Mouse (Mus musculus) cortical plate, adult 2 months (tissue): ENCODE data around the gene Tyw3.

Experiments used
- CTCF ChIP-seq: fragments of 200-500 bp; IDR thresholded peaks from 2 replicates; pipeline ENCODE4 v1.5.1; 2011; ENCODE audit warnings: mild to moderate bottlenecking, control low read depth, low read length; ENCODE audit not compliant: insufficient read depth; ENCODE audit errors: extremely low read depth
- POLR2A ChIP-seq: fragments of 200-500 bp; IDR thresholded peaks from 2 replicates; pipeline ENCODE4 v1.6.1; 2011; ENCODE audit warnings: mild to moderate bottlenecking, low read length, control low read depth; ENCODE audit not compliant: insufficient read depth; ENCODE audit errors: extremely low read depth

DNA sequence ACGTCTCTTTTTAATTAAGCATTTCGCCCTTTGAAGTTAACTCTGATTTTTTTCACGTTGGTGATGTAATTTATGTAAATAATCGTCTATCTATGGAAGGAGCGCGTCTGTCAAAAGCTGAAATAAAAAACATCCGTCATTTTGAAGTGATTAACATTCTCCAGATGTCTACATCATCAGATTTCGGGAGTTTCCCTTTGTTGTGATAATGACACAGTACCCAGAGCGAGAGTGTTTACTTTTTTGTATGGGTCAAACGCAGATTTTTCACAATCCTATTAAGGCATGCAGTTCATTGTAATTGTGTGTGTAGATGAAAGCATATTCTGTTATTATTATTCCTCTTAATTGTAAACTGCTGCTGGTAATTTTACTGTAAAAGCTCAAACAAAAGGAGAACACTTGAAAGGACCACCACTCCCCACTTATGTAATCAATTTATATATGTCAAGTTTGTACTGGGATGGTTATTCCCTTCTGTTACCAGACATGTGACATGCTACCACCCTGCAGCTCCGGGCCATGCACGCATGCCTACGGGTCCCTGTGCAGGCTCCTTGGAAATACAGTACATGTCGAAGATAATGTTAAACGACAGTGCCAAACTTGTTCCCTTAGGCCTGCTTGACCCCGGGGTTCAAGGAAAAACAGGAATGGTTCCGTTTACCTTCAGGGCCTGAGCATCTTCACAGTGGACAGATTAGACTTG, 46.4 kb downstream of the Tyw3 start:
- no peak for TF ChIP-seq POLR2A
- no peak for TF ChIP-seq CTCF
